Mouse (Mus musculus) right cerebral cortex, postnatal 36 days (tissue): Measurements from ENCODE around the gene 4933430I17Rik.
"Not testable (repeated sequence)": the region's sequence is repeated elsewhere in the genome, so short reads cannot be mapped to it uniquely, and the experiment has no call there.

ENCODE experiments used
- DNase-seq, 2 experiments: peaks; one replicate each; pipeline ENCODE4 v3.0.0; 2022; ENCODE audit warnings: low spot score in 2 of 2, mixed read lengths in 1 of 2

Gene 4933430I17Rik

DNA sequence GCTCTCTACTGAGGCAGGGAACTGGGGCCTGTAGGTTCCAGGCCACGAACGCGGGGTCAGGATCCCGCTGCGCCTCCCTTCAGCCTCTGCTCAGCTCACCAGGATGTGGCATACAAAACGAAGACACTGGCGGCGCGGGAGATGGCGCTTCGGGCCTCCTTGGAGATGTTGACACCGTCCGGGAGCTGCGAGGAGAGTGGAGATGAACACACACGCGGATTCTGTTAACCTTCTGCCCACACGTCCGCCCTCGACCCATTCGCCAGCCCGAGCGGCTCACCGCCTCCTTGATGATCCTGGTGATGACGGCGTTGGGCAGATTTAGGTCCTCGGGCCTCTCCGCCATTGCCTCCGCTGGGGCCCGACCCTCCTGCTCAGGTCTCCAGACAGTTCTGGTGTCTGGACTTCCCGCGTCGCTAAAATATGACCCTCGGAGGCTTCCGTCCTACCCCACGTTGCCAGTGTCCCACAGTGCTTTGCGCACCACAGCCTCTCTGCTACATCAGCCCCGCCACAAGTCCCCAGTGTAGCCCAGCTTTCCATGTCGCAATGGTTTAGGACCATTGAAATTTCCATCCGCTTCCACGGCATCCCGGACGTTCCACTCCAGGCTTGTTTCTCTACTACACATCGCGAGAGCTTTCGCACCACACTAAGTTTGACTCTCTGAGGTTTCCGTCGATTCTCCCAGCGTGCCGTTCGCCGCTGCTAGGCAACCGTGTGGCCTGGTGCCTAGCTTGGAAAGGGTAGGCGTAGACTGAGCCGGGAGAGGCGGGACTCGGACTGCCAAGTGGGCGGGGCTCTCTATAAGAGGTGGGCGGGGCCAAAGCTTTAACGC is at the start of gene 4933430I17Rik, which contains the start of gene Pole3:
TSS of gene 4933430I17Rik (plus strand) at position 719 of the 838 bp plus-strand sequence.
TSS of gene Pole3 (minus strand) at position 418 of the 838 bp plus-strand sequence.
- peak; percentile 91 to 92 for DNase-seq

DNA sequence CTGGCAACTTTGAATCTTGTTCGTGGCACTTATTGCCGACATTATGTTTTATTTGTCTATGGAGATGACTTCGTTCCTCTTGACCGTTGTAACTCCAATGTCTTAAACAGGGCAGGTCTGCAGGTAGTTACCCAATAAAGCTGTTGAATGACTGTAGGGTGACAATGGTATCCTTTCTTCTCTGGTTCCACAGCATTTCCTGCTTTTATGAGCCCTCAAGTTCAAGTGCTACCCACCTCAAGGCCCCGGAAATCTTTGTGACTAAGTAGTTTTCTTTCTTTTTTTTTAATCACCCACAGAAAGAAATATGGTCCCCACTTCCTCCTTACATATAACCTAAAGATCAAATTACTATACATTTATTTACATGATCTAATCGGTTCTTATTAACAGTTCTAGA is 49.4 kb upstream of the 4933430I17Rik start:
- no peak for DNase-seq

DNA sequence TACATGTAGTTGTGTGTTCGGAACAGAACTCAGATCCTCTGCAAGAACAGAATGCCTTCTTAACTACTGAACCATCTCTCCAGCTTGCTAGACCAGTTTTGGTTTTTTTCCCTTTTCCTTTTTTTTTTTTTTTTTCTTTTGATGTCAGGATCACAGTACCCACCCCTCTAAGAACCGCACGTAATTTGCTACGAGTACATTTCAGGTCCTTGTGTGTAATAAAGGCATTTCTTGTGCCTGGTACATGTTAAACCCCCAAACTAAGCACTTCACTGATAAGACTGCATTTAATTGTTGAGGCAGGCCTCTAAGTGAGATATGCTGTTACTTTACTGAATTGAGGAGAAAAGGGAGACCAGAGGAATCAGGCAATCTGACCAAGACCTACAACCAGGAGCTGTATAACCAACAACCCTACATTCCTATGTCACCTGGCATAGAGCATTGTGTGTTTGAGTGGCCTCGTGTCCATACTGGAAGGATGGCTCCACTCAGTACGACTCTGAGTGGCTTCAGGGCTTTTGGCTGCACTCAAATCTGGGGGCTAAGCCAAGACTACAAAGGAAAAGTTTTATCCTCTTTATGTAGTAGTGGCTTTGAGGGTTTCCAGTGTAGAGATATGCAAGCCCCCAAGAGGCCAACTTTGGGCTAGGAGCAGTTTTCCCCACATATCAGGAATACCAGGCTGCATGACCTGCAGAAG is 47.5 kb upstream of the 4933430I17Rik start:
- no peak for DNase-seq

DNA sequence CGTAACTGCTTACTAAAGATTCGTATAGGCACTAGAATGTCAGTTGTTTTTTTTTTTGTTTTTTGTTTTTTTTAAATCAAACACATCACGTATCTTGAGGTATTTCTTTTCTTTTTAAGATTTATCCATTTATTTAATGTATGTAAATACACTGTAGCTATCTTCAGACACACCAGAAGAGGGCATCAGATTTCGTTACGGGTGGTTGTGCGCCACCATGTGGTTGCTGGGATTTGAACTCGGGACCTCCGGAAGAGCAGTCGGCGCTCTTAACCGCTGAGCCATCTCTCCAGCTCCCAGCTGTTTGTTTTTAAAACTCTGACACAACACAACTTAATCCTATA is 45.6 kb upstream of the 4933430I17Rik start:
- not testable (repeated sequence) for DNase-seq

DNA sequence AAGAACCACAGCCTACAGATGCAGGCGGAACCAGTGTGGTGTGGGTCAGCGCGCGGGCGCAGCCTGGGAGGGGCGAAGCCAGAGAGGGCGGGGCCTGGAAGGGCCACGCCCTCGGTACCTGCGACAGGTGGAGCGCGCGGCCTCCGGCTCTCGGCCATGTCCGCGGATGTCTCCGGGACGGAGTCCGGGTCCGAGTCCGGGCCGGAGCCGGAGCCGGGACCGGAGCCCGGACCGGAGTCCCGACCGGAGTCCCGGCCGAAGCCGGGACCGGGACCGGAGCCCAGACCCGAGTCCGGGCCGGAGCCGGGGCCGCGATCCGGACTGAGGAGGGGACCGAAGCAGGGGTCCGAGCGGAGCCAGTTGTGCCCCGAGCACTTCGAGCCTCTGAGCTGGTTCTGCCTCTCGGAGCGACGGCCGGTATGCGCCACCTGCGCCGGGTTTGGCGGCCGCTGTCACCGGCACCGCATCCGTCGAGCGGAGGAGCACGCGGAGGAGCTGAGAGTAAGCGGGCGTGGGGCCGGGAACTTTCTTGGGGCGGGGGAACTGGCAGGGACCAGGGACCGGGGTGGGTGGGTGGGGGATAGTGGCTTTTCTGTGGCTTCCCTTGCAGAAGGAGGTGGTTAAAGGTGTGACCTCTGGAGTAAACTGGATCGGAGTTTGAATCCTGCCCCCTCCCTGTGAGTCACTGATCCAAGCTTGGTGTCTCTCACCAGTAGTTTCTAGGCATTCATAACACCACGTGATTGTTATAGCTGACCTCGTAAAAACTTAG is 45.0 kb upstream of the 4933430I17Rik start, which contains the start of gene Bspry:
TSS of gene Bspry (plus strand) at position 117 of the 772 bp plus-strand sequence.
- DNase-seq, result no peak

DNA sequence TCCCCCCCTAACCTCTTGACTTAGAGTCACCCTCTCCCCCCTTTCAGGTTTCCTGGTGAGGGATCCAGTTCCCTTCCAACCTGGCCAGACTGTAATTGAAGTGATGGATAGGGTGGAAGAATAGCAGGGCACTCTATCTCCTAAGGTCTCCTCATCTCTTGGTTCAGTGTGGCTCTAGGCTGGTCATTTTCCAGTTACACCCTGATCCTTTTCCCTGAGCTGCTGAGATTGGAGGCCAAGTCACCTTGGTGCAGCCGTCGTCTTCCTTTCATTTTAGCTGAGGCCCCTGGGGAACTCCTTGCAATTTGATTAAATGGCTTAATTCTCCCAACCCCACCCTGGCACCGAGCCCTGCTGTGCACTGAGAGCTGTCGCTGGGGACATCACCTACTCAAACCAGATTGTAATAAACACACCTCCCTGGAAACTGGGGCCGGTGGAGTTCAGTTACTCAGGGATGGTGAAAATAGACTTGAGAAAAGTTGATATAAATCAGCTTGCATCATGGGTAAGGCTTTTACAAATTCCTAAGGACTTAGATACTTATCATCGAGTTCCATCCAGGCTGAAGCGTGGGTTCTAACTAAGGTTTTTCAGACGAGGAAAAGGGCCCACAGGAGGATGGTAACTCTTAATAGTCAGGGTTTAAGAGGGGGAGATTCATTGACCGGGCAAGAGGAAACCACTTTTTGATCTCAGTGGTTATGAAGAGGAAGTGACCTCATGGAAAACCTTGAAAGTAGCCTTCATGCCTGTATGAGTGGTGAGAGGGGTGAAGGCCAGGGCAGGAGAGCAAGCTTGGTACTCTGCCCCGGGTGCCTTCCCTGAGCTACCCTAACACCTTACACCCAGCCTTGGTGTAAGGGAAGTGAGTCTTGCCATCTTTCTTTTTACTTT is 44.2 kb upstream of the 4933430I17Rik start:
- no peak for DNase-seq

DNA sequence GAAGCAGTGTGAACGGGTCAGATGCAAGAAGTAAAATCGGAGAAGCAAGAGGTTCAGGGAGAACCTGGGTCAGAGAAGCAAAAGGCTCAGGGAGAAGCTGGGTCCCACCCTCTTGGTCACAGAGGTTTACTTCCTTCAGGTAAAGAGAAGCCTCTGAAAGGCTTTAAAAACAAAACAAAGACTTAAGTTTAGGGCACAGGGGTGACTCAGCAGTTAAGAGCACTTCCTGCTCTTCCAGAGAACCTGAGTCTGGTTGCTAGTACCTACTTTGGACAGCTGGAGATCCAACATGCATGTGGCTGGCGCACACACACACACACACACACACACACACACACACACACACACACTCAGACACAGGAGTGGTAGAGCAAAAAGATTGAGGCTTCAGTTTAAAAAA is 40.2 kb upstream of the 4933430I17Rik start:
- DNase-seq, result no peak

DNA sequence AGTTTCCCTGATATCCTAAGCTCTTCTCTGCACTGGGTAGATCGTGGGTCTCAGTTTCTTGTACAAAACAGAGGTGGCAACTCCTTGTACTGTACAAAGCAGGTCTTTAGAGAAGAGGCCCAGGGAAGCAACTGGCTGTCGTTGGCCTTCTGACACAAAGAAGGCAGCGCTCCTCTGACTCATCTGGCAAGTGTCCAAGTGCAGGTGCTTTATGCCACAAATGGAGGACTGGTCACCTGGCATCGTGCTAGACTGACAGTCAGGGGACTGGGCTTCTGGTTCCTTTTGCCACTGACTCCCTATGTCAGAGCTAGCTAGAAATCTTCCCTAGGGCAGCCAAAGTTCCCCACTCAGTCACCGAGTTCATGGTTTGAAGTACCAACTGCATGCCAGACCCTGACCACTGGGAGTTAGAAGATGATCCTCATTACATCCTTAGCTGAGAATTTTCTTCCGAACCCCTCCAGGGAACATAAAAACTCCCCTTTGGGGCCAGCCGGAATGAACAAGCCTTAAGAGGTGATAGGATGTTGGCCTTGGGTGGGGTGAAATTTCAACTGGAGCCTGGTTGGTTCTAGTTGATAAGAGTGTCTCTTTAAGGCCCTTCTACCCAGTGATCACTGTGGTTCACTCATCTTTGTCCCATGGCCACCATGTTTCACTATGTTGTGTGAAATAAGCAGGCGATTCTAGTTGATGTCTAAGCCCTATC is 39.6 kb upstream of the 4933430I17Rik start:
- no peak for DNase-seq

DNA sequence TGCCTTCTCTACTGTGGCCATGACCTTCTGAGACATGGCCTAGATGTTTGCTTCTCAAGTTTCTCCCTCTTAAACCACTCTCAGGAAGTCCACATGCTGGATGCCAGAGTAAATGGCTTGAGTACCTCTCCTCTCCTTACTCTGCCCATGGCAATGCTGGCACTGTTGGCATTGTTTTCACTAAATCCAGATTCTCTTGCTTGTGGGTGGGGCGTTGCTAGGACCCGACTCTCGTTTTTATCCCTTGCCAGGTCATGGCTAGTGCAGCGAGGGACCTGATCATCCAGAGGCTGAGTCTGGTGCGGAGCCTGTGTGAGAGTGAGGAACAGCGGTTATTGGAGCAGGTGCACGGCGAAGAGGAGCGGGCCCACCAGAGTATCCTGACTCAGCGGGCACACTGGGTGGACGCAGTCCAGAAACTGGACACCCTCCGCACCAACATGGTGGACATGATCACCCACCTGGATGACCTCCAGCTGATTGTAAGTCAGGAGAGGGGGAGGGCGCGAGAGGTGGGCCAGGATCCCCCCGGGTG is 38.9 kb upstream of the 4933430I17Rik start:
- DNase-seq, result no peak

DNA sequence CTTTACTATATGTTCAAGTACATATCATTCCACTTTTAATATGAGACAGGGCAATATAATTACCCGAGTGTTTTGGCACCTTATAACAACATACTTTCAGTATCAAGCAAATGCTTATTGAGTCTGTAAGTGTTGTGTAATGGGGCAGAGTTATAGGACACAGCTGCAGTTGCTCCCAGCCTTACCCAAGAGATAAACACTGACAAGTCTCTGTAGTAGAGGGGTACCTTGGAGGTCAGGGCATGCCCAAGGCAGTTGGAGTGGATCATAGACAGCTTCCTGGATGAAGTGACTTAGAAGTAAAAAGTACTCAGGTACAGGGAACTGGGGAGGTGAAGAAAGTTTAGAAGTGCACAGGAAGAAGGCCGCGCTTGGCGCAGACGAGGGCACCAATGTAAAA is 38.0 kb upstream of the 4933430I17Rik start:
- DNase-seq, result no peak

DNA sequence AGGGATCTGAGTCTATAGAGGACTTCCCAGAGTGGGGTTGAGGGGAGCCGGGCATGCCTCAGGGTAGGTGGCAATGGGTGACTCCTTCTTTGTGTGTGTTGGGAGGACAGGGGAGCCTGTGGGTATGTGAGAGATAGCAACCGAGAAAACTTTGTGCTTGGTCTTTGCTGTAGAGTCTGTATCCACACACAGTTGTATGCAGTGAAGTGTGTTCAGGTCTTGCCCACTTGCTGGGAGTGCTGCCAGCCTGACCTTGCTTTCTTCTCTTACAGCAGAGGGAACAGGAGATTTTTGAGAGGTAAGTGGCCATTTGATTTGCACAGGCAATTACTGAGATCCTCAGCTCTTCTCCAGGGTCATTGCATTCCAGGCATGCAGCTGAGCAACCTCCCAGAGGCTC is 37.3 kb upstream of the 4933430I17Rik start:
- DNase-seq, result no peak

DNA sequence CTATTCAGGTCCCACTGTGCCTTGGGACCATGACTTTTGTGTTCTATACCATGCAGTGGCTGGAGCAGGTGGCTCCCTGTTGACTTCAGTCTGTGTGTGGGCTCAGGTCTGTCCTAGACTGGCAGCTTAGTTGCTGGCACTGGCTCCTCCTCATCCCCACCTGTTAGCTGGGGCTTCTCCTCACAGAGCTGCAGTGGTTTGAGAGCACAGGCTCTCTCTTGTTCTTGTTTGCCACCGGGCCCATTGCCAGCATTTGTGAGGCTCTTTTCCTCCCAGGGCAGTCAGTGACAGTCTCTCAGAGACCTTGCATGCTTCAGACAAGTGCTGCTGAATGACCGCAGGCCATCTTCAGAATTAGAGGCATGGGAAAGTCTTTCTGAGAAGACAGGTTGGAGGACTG is 32.5 kb upstream of the 4933430I17Rik start:
- DNase-seq, result no peak

DNA sequence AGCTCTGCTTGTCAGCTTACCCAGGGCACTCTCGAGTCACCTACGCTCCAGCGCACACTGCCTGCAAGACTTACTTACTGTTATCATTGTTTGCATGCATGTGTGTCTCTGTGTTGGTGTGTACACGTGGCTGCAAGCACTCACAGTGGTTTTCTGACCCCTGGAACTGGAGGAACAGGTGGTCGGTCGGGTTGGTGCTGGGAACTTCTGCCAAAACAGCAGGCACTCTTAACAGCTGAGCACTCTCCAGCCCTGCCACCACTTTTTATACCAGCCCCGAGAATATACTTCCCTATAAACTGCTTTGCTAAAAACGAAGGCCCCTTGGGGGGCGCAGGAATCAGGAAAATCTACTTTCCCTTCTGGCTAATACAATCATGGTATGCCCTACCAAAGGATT is 30.9 kb upstream of the 4933430I17Rik start:
- DNase-seq, result no peak

DNA sequence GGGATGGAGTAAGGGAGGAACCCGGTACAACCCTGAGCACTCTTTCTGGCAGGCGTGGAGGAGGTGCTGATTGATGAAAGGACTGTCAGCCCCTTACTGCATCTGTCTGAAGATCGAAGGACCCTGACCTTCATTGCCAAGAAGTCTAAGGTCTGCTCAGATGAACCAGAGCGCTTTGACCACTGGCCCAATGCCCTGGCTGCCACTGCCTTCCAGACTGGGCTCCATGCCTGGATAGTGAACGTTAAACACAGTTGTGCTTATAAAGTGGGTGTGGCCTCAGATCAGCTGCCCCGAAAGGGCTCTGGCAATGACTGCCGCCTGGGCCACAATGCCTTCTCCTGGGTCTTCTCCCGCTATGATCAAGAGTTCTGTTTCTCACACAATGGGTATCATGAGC is 29.2 kb upstream of the 4933430I17Rik start:
- no peak for DNase-seq

DNA sequence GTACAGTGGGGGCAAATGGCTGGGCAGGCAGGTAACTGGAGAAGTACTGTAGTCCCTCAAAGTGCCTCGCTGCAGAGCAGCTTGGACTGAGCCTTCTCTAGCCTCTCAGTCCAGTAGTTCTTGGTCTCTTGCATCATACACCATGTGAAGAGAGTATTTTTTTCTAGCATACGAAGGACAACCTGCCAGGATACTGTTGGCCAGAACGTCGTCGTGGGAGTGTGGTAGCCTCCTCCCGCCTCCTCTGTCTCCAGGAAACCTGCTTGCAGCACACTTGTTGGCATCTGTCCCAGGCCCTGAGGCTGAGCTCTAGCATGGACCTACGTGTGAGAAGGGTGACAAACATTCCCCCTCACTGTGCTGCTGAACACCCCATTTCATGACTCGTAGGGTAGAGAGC is 28.4 kb upstream of the 4933430I17Rik start:
- peak; percentile 63 to 78 for DNase-seq

DNA sequence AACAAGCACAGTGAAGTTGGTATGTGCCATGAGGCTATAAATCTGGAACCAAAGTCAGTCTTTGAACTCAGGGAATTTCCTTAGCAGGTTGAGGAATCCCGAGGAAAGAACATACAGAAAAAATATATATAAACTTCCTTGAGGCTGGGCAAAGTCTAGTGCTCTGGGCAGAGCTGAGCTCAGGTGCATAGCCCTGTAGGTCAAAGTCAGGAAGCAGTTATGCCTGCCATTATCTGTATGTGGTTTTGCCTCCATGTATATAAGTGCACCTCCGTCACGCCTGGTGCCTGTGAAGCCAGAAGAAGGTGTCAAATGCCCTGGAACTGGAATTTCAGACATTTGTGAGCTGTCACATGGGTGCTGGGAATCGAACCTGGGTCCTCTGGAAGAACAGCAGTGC is 24.4 kb upstream of the 4933430I17Rik start:
- DNase-seq, result no peak

DNA sequence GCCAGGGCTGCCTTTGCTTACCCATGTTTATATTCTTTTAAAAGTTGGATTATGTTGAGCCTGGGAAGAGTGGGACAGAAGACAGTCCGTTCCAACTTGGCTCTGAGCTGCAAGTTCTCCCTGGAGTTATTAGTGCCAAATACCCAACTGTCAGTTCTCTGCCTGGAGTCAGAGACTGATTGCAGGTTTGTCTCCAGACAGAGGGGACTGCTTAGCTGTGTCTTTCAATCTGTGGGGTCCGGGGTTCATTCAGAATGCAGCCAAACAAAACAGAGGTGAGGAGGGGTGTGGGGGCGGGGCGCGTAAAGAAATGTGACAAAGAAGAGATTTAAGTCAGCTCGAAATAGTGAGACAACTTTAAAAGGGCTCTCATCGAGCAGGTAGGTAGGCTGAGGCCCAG is 23.6 kb upstream of the 4933430I17Rik start:
- no peak for DNase-seq

DNA sequence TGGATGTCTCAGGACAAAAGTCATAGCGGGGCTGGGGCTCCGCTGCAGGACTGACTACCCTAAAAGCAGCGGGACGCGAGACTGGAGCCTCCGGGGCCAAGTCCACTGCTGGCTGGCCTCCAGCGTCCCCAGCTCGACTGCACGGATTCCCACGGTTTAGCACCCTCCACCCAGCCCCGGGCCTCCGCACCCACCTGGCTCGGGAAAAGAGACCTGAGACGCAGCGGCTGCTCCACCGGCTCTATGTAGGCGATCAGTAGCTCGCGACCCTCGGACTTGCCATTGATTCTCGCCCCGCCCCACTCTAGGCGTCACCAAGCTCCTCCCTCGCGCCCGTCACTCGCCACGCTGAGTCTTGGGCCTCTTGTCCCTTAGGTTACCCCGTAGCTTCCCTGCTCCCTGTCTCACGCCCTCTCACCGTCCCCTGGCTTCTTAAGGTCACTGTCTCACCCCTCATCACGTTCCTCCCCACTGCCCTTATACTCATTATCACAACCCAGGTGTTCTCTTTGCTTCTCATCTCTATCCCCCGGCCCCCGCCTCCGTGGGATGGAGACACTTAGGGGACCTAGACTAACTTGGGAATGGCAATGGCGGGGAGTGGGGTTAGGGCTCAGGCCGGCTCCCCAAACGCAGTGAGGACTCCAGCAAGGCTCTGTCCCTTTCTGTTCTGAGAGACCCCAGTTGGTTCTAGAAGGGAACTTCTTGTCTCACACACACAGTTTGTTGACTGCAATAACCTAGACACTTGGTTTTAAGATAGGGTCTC is 23.0 kb upstream of the 4933430I17Rik start:
- peak; percentile 87 to 88 for DNase-seq

DNA sequence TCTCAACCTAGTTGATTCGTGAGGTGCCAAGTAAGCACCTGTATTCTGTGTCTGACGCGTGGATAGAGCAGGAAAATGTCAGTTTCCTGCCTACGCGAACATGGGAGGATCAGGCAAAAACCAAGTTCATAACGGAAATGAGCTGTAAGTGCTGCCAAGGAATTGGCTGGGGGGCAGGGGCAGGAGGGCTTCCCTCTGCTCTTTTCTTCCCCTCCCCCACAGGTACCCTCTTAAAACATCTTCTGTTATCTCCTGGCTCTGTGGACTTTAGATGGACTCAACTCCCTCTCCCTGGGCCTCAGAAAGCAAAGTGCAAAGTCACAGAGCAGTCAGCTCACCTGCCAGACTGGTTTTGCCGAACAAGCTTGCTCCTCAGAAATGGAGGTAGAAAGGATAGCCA is 22.2 kb upstream of the 4933430I17Rik start:
- no peak for DNase-seq
